Mouse (Mus musculus) layer of hippocampus, adult 18-20 months (tissue): ENCODE measurements around the gene Ak6. TPM values are rescaled to one million over a fixed set of nuclear protein-coding genes. Genes with fewer than 3 reads are reported as not detected.

Experiments used
- DNase-seq, 2 experiments: peaks; one replicate each; pipeline ENCODE4 v3.0.0; 2022; ENCODE audit warnings: low spot score in 2 of 2
- long read RNA-seq: library from polyadenylated mRNA; stranded (forward); transcript quantifications from one replicate; pipeline ENCODE4 v2.0.0, GENCODE M21; 2021
- total RNA-seq, 2 experiments: library from RNA; stranded (reverse); gene quantifications; 2 replicates each; pipeline ENCODE4 v1.2.3; 2021

Ak6 gene
- 10 to 100 TPM; 82.6 to 88.7 TPM for total RNA-seq
- long read RNA-seq, transcript Ak6-201 (5 exons, 1,298 nt), result minor isoform, 18 of 87 reads
- long read RNA-seq, transcript Ak6-202 (3 exons, 1,222 nt), result major isoform, 62 of 87 reads
- long read RNA-seq, partial matches to known transcripts, result 1 of 87 reads
- long read RNA-seq, other reads (novel, unspliced or antisense), result 6 of 87 reads

DNA sequence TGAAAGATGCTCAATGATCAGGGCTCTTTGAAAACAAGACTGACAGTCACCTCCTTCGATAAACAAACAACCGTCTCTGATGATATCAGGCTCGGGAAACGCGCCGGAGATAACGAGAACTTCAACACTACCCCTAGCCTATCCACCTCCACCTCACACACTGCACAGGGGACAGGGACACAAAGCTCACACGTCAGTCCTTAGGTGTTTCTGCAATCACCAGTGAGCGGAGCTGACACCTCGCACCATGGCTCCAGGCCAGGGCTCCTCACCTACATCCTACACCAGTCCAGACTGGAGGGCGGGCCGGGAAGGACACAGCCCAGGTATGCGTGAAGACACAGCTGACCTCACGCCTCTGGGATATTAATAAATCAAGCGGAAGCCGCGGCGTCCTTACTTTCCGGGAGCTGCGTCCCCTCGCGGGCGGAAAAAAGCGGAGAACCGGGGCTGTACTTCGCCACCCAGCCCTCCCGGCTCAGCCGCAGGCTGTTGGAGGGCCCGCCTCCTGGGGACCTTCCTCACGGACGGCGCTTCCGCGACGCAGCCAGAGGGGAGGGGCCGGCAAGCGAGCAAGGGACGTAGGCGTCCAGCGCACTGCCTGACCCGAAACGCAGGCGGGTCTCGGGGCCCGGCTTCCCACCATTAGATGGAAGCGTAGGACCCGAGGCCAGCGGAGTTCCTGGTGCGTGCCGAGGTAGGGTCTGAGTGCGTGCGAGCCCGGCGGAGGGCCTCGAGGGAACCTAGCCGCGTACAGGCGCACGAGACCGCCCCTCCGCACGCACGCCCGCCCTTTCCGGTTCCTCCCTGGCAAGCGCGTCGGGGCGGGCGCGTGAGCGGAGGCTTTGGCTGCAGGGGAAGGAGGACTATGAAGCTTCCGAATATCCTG is at the start of gene Ak6, which contains the start of gene Rad17:
Gene Ak6 (plus strand): TSS at position 430 of the 889 bp plus-strand sequence.
Gene Rad17 (minus strand): TSS at position 502 of the 889 bp plus-strand sequence.
- DNase-seq, result peak; percentile 92 to 96

GRCm38 (mm10) chr13:100601034-100601433 is 49.7 kb upstream of the Ak6 start:
- DNase-seq, result no peak

GRCm38 (mm10) chr13:100602239-100602902 is 48.4 kb upstream of the Ak6 start:
- no peak for DNase-seq

- no peak for DNase-seq
Observed at GRCm38 (mm10) chr13:100603031-100603737, 47.6 kb upstream of the Ak6 start.

GRCm38 (mm10) chr13:100603738-100604095 is 47.1 kb upstream of the Ak6 start:
- no peak for DNase-seq

DNA sequence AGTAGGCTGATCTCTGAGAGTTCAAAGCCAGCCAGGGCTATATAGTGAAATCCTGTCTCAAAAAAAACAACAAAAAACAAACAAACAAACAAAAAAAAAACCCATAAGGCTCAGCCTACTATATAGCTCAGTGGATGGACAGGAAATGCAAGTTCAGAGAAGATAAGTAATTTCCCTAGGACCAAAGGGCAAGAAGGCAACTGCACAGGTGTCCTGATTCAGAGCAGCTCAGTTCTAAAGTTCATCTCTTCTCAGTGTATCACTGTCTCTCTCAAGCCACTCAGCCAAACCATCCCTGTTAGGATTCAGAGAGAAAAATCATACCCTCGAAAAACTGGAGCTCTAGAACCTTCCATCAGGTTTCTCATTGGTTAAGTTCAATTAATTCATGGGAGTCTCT is 44.9 kb upstream of the Ak6 start:
- DNase-seq, result no peak

- no peak for DNase-seq
Observed at GRCm38 (mm10) chr13:100607756-100608155, 43.0 kb upstream of the Ak6 start.

GRCm38 (mm10) chr13:100611266-100611665 is 39.5 kb upstream of the Ak6 start:
- no peak for DNase-seq

GRCm38 (mm10) chr13:100612251-100612650 is 38.5 kb upstream of the Ak6 start:
- no peak for DNase-seq

DNA sequence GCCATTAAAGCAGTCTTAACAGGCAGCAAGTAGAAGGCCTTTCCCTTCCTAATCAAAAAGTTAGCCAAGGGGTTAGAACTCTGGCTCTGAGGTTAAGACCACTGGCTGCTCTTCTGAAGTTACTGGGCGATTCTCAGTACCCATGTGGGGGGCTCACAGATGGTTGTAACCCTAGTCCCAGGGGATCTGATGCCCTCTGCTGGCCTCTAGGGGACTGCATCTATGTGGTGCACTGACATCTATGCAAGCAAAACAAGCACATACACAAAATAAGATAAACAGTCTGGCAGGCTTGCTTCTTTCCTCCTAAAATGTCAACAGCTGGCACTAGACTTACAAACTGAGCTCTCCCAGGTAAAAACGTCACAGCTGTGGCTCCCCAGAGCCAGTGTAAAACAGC is 37.9 kb upstream of the Ak6 start:
- no peak for DNase-seq

GRCm38 (mm10) chr13:100616181-100617087 is 34.3 kb upstream of the Ak6 start, which contains the start of gene Marveld2:
Marveld2 (minus strand) TSS chr13:100616971.
- peak in 1 of 2 experiments; percentile 25 for DNase-seq

DNA sequence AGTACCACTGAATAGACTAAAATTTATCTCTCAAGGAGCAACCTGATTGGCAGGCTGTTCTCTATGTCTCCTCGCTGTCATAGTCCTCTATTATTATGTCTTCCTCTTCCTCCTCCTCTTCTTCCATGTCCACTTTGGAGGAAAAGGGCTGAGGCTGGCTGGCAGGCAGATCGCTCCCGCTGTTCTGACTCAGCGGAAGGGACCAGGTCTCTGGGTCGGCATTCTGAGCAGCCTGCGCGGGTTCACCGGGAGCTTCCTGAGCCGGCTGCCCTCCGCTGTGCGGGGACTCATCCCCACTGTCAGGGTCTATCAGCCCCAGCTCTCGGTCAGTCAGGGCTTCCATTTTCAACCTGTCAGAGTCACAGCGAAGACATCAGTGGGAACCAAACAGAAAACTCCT is 33.2 kb upstream of the Ak6 start:
- DNase-seq, result no peak

DNA sequence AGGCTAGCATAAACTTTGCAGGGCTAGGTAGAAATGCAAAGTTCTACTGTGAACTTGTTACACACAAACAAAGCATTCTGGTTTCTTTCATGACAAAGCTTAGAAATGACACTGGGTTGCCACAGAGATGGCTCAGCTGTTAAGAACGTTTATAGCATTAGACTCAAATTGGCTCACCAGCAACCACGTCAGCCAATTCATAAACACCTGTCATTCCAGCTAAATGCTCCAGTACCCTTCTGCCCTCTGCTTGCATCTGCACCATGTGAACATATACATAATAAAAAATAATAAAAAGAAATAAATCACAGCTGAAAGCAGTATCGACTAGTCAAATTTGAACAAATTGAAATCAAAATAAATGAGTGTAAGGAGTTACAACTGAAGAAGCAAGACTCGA is 28.5 kb upstream of the Ak6 start:
- no peak for DNase-seq

- DNase-seq, result no peak
Observed at GRCm38 (mm10) chr13:100634106-100634691, 16.6 kb upstream of the Ak6 start.

GRCm38 (mm10) chr13:100642471-100643209 is 8.1 kb upstream of the Ak6 start:
- no peak for DNase-seq

DNA sequence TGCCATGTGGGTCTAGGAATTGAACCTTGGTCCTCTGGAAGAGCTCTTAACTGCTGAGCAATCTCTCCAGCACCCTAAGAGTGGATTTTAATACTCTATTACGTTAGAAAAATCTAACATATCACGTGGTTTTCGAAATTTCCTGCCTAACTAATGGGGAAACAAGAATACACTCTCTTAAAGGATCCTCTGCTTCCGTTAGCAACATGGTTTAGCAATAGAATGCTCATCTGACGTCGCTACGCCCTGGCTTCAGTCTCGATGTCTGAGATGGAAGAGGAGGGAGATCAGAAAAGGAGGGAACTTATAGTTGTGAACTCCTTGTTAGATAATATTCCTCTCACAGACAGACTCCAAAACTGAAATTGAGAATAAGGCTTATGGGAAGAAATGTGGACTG is 2.6 kb upstream of the Ak6 start:
- DNase-seq, result no peak

DNA sequence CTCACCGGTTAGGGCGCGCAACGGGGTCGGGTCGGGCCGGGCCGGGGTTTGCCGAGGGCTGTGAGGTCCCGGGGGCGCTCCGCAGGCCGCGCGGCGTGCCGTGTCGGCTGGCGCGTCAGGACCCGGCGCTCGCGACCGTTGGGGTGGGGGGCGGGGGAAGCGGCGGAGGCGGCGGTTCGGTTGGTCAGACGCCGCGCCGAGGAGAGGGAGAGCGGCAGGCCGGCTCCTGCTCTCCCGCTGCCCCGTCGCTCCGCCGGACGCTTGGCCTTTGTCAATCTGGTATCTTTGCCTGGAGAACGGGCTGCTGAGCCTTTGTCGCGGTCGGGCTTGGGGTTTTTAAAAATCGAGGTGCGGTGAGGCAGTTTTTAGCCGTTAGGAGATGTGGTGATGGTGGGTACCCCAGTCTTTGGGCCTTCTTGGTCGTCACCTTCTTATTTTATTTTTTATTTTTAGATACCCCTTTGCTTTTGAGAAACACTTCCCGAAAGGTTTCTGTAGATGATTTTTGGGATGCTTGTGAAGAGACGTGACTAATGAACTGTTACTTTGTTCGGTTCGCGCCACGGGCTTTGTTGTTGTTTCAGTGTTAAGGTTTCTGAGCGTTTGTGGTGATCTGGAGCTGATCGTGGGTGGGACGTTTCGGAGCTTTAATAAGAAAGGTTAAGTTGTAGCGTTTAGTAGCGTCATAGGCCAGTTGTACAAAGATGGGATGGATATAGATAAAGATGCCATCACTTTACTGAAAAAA is 834 bp downstream of the Ak6 start, which contains the start of gene Taf9:
Gene Taf9 (plus strand): TSS at position 141 of the 748 bp plus-strand sequence.
- no peak for DNase-seq

DNA sequence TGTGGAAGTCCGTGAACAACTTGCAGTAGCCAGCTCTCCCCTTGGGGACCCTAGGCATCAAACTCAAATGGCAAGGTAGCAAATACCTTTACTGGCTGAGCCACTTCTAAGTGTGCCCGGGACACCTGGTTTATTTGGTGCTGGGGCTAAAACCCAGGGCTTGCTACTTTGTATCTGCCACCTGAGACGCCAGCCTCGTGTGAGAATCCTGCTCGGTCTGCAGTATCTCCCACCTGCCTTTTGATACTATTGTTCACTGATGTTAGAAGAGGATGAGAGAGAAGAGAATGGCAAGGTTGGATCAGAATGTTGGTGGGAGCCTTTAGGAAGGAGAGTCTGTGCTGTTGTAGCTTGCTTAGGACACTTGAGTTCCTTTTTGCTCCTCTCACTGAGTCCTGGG is 7.3 kb downstream of the Ak6 start:
- DNase-seq, result no peak
